Mouse (Mus musculus) adrenal gland, postnatal 4 days (tissue): ENCODE measurements around the gene Supt3. TPM values are rescaled to one million over a fixed set of nuclear protein-coding genes. Genes with fewer than 3 reads are reported as not detected.
A peak's percentile ranks its signal among the peaks of the same experiment; 100 is the strongest.

ENCODE experiments used
- DNase-seq, 2 experiments: peaks; one replicate each; pipeline ENCODE4 v3.0.0; 2021 to 2022; ENCODE audit warnings: low spot score in 2 of 2, mixed read lengths in 2 of 2
- total RNA-seq, 2 experiments: library from RNA; stranded (reverse); gene quantifications; 2 replicates each; pipeline ENCODE4 v1.2.3; 2021

Gene Supt3
- total RNA-seq, 2 experiments from 2014 or later, result 23.5 to 25.9 TPM

DNA sequence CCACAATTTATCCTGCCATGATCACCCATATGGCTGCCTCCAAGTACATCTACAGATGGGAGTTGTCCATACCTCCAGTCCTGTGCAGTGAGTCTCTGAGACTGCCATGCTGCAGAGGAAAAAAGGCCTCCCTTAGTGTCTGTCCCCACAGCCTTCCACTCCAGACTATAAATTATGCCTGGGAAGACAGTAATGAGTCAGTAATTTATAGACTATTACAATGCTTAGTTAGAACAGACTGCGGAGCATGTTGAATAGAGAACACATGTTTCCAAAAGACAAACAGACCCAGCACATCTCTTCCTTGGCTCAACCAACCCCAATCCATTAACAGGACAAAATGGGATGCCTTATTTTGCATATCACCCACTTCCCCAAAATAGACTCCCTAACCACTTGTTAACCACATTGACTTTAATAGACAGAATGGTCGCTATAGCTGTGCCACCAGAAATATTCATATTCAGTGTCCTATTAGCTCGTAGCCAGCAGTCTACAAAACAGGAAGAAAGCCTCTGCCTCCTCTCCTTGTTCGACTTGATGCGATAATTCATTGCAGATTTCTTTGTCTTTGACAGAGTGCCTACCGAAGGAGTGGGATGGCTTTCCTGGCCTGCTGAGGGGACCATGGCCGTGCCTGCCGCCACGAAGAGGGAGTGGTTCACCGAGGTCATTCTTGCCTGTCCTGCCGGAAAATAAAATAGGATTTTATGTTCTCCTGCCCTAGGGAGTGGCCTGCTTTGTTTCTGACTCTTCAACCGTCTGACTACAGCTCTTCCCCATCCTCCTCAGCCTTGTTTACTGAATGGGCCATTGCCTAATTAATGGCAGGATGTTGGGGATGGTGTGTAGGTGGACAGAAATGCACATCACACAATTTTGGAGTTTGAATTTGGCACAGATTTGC is 341.9 kb downstream of the Supt3 start:
- DNase-seq, result no peak

DNA sequence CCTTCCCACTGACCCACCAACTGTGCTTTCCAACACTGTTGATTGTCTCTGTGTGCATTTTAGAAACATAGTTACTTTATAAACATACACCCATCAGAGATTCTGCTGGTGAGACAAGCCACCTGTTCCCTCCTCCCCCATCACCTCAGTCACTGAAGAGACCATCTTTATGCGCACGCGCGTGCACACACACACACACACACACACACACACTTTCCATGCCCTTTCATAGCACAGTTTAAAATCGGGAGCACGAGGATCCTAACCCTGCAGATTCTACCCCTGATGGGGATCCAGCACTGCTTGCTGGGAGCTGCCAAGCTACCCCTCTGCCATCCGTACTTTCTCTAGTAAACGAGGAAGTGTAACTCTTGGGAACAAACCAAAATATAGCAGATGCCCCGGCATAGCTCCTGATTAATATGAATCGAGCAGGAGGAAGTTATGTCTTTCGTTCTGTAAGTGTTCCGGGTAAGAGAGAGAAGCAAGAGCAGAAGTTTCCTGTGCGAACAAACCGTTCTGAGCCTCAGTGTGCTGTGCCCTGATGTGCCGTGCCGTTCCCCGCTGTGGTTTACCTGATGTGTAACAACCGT is 342.8 kb downstream of the Supt3 start:
- DNase-seq, result no peak

DNA sequence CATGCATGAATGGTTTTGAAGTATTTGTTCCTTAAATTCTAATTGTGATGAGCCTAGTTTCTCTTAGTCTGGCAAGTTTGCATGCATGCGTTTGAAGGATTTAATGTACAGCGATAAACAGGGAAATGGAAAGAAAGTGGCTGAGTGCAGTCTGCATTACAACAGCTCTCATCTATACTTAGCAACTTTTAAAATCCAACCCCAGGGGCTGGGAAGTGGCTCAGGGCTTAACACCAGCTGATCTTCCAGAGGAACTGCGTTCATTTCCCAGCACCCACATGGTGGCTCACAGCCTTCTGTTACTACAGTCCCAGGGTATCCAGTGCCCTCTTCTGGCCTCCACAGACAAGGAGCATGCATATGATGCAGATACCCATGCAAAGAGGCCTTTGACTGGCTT is 346.9 kb downstream of the Supt3 start:
- DNase-seq, result no peak

DNA sequence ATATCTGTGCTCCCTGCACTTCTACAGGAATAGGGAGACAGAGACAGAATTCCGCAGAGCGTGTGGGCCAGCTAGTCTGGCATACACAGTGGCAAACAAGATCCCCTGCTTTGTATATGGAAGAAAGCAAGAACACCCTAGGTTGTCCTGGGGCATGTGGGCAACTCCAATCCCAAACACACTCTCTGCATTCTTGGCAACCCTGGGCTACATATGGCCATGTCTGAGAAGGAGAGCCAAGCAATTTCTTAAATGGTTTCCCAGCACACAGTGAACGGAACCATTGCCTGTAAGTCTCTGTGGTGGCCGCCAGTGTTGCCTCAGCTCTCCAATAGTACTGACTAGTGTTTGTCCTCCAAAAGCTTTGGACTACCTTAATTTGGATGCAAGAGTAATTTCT is 351.7 kb downstream of the Supt3 start:
- DNase-seq, result no peak

DNA sequence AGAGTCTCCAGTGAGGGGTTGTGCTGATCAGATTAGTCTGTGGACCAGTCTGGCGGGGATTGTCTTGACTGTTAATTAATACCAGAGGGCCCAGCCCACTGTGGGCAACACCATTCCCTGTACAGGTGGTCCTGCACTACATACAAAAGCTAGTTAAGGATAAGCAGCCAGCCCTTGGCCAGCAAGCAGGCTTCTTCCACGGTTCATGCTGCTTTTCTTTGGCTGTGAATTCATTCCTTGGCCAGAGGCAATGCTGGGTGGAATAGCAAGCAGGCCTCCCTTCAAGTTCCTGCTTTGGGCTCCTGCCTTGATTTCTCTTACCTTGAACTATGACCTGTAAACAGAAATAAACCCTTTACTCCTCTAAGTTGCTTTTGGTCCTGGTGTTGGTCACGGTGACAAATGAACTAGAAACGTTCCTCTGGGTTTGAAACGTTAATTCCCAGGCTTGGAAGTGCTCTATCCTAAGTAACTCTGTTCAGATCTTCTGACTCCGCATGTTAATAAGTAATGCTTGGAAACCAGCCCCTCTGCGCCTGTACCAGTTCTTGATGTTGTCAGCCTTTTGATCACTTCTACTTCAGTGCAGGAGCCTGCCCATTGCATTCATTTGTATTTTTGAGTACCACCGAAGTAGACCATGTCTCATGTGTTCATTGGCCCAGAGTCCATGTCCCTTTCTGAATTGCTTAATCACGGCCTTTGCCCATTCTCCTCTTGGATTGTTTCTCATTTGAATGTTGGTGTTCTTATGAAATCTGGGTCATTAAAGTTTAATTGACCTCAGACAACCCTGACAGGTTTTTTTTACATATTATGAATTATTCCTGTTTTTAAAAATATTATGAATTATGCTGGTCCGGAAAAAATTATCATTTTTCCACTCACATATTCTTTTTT is 356.8 kb downstream of the Supt3 start:
- DNase-seq, result no peak

DNA sequence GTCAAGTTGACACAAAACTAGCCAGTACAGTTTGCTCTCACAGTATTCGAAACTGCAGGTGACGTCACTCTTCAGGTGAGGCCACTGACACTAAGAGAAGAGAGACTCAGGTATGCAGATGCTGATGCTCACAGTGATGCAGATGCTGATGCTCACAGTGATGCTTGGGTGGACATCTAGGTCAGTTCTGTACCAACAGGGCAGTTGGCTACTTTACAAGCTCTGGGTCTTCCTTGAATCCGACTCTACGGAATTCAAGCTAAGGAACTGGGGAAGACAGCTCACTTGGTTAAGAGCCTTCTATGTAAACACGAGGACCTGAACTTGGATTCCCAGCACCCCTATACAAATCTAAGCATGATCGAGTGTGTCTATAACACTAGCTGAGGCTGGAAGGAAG is 359.5 kb downstream of the Supt3 start:
- DNase-seq, result no peak

DNA sequence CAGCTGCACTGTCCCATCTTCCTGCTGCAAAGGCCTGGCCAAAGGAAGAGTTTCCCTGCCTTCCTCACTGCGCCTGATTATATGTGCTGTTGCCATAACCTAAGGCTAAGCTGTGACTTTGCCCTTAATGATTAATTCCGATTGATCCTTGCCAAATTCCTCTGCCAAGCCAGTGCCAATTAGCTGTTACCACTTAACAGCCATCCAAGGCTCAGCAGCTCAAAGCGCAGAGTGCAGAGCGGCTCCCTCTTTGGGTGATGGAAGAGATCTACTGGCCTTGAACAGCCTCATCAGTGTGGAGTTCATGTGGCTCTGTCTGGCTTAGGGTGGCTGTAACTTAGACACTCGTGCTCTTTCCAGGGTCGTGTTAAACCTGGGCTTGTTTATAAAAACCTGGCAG is 366.1 kb downstream of the Supt3 start:
- no peak for DNase-seq

DNA sequence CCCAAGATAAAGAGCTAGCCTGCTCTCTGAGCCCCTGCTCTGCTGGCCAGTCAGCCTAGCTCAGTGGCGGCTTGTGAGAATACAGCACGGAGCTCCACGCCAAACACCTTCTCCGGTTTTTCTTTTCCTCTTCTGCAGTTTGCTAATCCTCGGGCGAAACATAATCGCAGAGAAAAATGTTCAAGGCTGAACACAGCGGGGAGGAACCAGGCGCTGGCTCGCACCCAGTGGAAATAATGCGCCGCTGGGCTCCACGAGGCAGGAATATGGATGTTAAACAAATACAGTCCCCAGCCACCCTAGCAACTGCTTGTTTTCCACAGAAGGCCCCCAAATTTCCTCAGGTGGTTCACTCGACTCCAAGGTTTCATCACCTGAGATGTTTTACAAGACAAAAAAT is 367.7 kb downstream of the Supt3 start:
- no peak for DNase-seq

DNA sequence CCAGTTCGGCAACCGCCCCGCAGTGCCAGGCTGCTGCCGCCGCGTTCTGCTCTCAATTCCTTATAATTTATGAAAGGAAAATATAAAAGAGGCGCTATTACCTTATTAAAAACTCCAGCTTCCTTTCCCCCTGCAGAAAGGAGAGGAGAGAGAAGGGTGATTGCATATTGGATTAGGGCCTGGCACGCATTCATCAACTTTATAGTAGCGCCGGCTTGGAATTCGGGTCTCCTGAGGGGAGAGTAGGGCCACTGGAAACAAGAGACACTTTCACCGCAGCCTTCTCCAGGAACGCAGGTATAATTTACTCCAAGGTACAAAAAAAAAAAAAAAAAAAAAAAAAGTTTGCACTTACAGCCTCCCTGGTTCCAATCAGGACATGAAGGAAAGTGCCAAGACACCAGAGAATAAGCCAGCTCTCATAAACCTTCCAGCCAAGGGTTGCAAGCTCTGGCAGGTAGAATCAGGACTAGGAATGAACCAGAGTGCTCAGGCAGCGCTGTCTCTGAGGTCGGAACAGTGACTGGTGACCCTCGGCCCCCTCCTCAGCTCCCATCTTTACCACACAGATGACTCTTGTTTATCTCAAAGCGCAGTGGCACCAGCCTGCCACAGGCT is 374.5 kb downstream of the Supt3 start:
- DNase-seq, result no peak

DNA sequence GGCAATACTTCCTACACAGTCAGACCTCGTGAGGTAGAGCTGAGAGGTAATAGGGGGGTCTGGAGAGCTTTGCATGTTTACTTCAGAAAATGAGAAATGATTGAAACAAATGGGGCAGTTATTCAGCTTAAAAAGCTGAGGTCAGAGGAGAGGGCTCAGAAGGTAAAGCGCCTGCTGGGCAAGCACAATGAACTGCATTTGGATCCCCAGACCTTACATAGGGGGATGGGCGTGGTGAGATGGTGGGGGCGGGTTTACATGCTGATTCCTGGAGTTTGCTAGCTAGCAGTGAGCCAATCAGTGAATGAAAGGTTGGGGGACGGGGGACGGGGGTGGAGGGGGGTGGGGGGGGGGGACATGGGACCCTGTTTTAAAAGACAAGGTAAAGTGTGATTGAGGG is 376.8 kb downstream of the Supt3 start:
- DNase-seq, result no peak

DNA sequence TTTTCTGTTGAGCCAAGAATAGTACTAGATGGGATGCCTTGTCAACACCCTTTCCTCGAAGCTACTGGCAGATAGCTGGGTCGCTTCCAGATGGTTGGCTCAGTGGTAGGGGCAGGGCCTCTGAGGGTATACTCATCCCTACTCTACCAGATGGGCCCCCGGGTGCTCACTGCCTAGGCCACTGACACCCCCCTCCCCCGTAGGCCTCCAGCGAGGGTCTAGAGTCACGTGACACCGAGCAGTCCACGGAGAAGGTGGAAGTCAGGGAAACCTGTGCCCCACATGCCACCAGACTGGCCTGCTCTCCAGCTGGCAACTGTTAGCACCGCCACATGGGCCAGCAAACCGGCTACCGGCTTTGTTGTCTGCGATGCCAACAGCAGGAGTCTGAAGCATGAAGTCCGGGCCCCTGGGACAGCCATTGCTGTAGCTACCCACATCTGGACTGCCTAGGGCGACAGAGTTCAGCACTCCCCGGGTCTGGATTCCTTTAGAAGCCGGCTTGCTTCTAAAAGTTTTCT is 381.3 kb downstream of the Supt3 start:
- DNase-seq, result no peak

DNA sequence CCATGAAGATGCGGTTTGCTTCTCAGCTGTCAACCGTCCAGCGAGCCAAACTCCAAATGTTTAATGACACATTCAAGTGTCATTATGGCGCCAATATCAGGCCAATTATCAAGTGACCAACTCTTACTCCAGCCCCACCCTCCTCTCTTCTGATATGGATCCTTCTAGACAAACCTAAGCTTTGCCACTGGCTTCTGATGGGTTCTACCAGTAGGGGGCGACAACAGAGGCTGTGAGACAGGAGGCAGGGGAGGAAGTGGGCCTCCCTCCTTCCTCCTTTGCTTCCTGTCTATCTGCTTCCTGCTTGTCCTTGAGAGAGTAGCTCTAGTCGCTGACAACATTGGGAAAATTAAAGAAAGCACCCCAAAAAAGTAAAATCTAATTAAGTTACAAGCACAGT is 383.7 kb downstream of the Supt3 start:
- DNase-seq, result no peak

DNA sequence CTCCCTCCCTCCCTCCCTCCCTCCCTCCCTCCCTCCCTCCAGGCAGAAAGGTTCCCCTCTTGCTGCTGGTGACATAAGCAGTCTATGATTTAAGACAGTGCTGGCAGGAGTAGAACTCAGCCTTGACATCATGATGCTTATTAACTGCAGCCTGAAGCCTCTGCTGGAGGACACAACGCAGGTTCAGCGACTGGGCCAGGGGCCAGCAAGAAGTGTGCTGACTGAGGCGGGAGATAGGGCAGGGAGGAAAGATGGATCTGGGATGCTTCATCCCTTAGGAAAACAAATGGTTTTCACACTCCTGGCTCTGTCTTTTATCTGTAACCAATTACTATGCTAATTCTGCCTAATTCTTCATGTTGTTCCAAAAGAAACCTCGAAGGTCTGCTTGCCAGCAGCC is 388.8 kb downstream of the Supt3 start:
- peak in 1 of 2 experiments; percentile 24 for DNase-seq

Other genes starting within 250 kb of the Supt3 start
- 1 to 10 TPM; 7.3 to 8.8 TPM for gene Runx2, start 37.6 kb downstream of the Supt3 start, total RNA-seq